8 mouse cellular contexts compared by ENCODE assay signal in the genomic region with DNA sequence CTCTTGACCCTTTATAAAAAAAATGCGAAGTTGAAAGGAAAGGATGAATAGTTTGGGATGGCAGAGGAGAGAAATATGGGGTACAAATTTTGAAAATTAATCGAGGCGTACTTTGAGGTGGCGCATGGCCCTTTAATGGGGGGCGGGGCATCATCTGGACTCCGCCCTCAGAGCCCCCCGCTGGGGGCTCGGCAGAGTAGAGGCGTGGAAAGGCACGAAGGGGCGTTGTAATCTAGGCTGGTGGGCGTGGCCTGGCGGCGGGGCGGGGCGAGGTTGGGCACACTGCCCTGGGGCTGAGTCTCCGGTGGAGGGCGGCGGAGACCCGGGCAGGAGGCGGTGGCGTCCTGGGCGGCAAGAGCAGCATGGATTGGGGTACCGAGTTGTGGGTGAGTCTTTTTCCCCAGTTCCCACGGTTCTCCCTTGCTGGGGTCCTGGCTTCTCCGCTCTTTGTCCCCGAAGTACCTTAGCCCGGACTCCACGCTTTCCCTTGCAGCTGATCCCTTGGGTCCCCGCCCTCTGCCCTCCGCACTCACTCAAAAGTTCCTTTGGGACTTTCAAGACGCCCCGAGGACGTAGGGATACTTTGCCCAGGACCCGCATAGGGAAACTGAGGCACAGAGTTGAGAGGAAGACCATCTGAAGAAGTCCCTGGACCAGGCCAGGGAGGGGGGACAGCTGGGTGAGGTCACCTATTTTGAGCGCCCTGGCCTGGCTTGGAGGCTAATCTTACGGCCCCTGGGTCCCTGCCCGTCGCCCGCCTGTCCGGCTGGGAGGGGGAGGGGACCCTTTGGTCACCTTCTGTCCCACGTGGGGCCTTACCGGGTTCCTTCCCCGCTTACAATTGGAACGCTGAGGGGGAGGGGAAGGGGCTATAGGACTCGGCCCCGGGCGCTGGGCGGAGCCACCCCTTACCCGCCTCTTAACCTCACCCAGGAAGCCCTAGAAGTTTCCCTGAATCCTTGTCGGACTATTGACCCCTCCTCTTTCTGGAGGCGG. TPM values are rescaled to one million over a fixed set of nuclear protein-coding genes. Genes with fewer than 3 reads are reported as not detected.
A peak's percentile ranks its signal among the peaks of the same experiment; 100 is the strongest.
DNase-seq lines count a peak whose midpoint lies in the region; ATAC-seq lines count a peak whose summit lies in the region.

A gene (plus strand): TSS at position 270 of the 996 bp plus-strand sequence.

- H3K27ac ChIP-seq in hindbrain, embryonic 13.5 days = peak within 1 kb of the TSS; percentile 88

- H3K4me2 ChIP-seq in hindbrain, embryonic 13.5 days = peak within 1 kb of the TSS; percentile 90

- no peaks in the 10 kb centered on the region; the same call in 1 of the 2 replicates for H3K36me3 ChIP-seq in hindbrain, embryonic 13.5 days

- no peaks in the 10 kb centered on the region for H3K9me3 ChIP-seq in hindbrain, embryonic 13.5 days

- H3K4me3 ChIP-seq in hindbrain, embryonic 13.5 days = peak within 1 kb of the TSS; percentile 54

- no peak for ATAC-seq in hindbrain, embryonic 13.5 days (ENCODE audit: low FRiP score)

- 0 out of 2 replicates have a peak, but pooled peaks cover 4% of the 10 kb centered on the region for H3K27me3 ChIP-seq in hindbrain, embryonic 13.5 days

- peak; percentile 98 for DNase-seq in NIH3T3 (ENCODE audit: low read depth)
- DNase-seq in cerebellum, postnatal 14 days = peak; percentile 87 to 90
- peak; percentile 68 to 79 for DNase-seq in frontal cortex, postnatal 25 days (ENCODE audit: low spot score in 2 of 2)
- peak; percentile 87 to 94 for DNase-seq in layer of hippocampus, postnatal 14 days (ENCODE audit: low spot score in 2 of 2)
- peak; percentile 98 for DNase-seq in lung, postnatal 10 days
- peak; percentile 99 for DNase-seq in ovary, postnatal 14 days (ENCODE audit: low spot score)
- DNase-seq in thymus, postnatal 10 days (ENCODE audit: low spot score in 2 of 2) = peak; percentile 96 to 99

- peak within 1 kb of the TSS; percentile 71 for H3K9ac ChIP-seq in hindbrain, embryonic 13.5 days

- WGBS in hindbrain, embryonic 13.5 days = under 1% methylated on average over 47 of the region's 52 CpGs

- H3K4me1 ChIP-seq in hindbrain, embryonic 13.5 days (replicated peaks) = peaks cover 43% of the 10 kb centered on the region

RNA-seq across cellular contexts. Expression of the gene that starts here (rescaled TPM):
- 12.5 and 14.6 TPM in 2 replicates for polyA plus RNA-seq in hindbrain, embryonic 13.5 days (2015; fragmentation: Nextera tagmentation; extraction: Ambion mirVana)
- total RNA-seq in layer of hippocampus, postnatal 14 days (2021) = 10 to 100 TPM in 1 of 2 experiments, 1 to 10 TPM in 1; 9.1 to 10.3 TPM
